Mouse (Mus musculus) kidney, adult 2 months (tissue): Measurements from ENCODE around the gene Fbxo39. TPM values are rescaled to one million over a fixed set of nuclear protein-coding genes. Genes with fewer than 3 reads are reported as not detected.

Experiments
- DNase-seq: peaks from one replicate; pipeline ENCODE4 v3.0.0; 2021
- H3K27ac ChIP-seq: fragments of 200-500 bp; 2 replicates; pipeline ENCODE4 v1.5.1; 2012; ENCODE audit warnings: low read depth, low read length, control low read depth, inconsistent platforms; ENCODE audit not compliant: insufficient read depth
- H3K27me3 ChIP-seq: fragments of 200-500 bp; replicated peaks from 2 replicates; pipeline ENCODE4 v1.6.1; 2012; ENCODE audit warnings: mild to moderate bottlenecking, moderate library complexity, low read length, inconsistent platforms; ENCODE audit not compliant: control insufficient read depth, insufficient read depth
- H3K36me3 ChIP-seq: fragments of 200-500 bp; 2 replicates; pipeline ENCODE4 v1.6.1; 2012; ENCODE audit warnings: mild to moderate bottlenecking, moderate library complexity, low read length, inconsistent platforms; ENCODE audit not compliant: control insufficient read depth, insufficient read depth
- H3K4me1 ChIP-seq: fragments of 200-500 bp; 2 replicates; pipeline ENCODE4 v1.6.1; 2011; ENCODE audit warnings: low read length; ENCODE audit not compliant: control insufficient read depth, insufficient read depth
- H3K4me3 ChIP-seq: fragments of 200-500 bp; 2 replicates; pipeline ENCODE4 v1.5.1; 2011; ENCODE audit warnings: mild to moderate bottlenecking, low read depth, low read length, control low read depth; ENCODE audit not compliant: insufficient read depth
- CTCF ChIP-seq: fragments of 200-500 bp; conservative IDR thresholded peaks from 2 replicates; pipeline ENCODE4 v1.5.1; 2011; ENCODE audit warnings: low read depth, mild to moderate bottlenecking, control low read depth, low read length, moderate library complexity, mixed read lengths; ENCODE audit not compliant: insufficient read depth, insufficient read length
- POLR2A ChIP-seq: fragments of 200-500 bp; IDR thresholded peaks from one replicate; pipeline ENCODE4 v1.6.1; 2011; ENCODE audit warnings: low read depth, low read length, control low read depth
- WGBS: fragments of 180-500 bp; shearing (Covaris S2); methylation state at CpG from one replicate; pipeline ENCODE4 v1.1.7; 2018; 5-methylcytosine and 5-hydroxymethylcytosine counted together
- polyA plus RNA-seq: library from polyadenylated mRNA; depleted of rRNA; stranded (reverse); fragments of >200 nt; gene quantifications from 2 replicates; pipeline ENCODE4 v1.2.3, GENCODE M21; 2012; rRNA removed

Gene Fbxo39
- polyA plus RNA-seq, 1 experiment: 0.11 TPM

GRCm38 (mm10) chr11:72366126-72366525, 51.9 kb downstream of the Fbxo39 start:
- DNase-seq: no peak
- no peak overlapping the region for H3K4me3 ChIP-seq
- H3K27ac ChIP-seq: no peak overlapping the region
- H3K27me3 ChIP-seq: 0 out of 2 replicates have a peak, but pooled peaks cover 1% of the 10 kb centered on the region
- WGBS: 71% methylated on average over 9 of the region's 9 CpGs
- no peaks in the 10 kb centered on the region for H3K36me3 ChIP-seq
- TF ChIP-seq CTCF: no peak
- no peak for TF ChIP-seq POLR2A
- H3K4me1 ChIP-seq: no peaks in the 10 kb centered on the region; the same call in 1 of the 2 replicates

- Histone ChIP-seq H3K4me1 (no peaks in the 10 kb centered on the region), H3K27me3 (0 out of 2 replicates have a peak, but pooled peaks cover 1% of the 10 kb centered on the region), H3K36me3 (no peaks in the 10 kb centered on the region), H3K27ac (no peak overlapping the region), H3K4me3 (no peak overlapping the region)
- TF ChIP-seq POLR2A: no peak
- TF ChIP-seq CTCF: no peak
- 62% methylated on average over 11 of the region's 11 CpGs for WGBS
- no peak for DNase-seq
Measured at GRCm38 (mm10) chr11:72367934-72368674, 53.9 kb downstream of the Fbxo39 start.

Other genes with a start within 250 kb of the Fbxo39 start
- 4.7 and 5.5 TPM in 2 replicates for gene Pitpnm3, start 178.7 kb upstream of the Fbxo39 start, polyA plus RNA-seq
- 0.20 and 0.23 TPM in 2 replicates for gene Gm43951, start 107.6 kb upstream of the Fbxo39 start, polyA plus RNA-seq
- 4.6 and 4.8 TPM in 2 replicates for gene 4933427D14Rik, start 107.0 kb upstream of the Fbxo39 start, polyA plus RNA-seq
- gene Txndc17, start 106.9 kb upstream of the Fbxo39 start, polyA plus RNA-seq: 125 and 149 TPM in 2 replicates
- gene Med31, start 98.9 kb upstream of the Fbxo39 start, polyA plus RNA-seq: 8.3 and 9.4 TPM in 2 replicates
- gene Slc13a5, start 47.2 kb upstream of the Fbxo39 start, polyA plus RNA-seq: 0.16 and 0.27 TPM in 2 replicates
- 18.7 and 23.9 TPM in 2 replicates for gene Xaf1, start 12.8 kb upstream of the Fbxo39 start, polyA plus RNA-seq
- 0.13 TPM in 1 of 2 replicates, not detected in the other for gene Tekt1, start 48.0 kb downstream of the Fbxo39 start, polyA plus RNA-seq
- gene Smtnl2, start 97.3 kb downstream of the Fbxo39 start, polyA plus RNA-seq: 20.3 and 22.1 TPM in 2 replicates
- gene Ggt6, start 121.1 kb downstream of the Fbxo39 start, polyA plus RNA-seq: 24.3 and 29.3 TPM in 2 replicates
- 27.0 and 28.6 TPM in 2 replicates for gene Mybbp1a, start 126.9 kb downstream of the Fbxo39 start, polyA plus RNA-seq
- 102 TPM in 2 replicates for gene Spns2, start 175.5 kb downstream of the Fbxo39 start, polyA plus RNA-seq
- 8.9 and 9.4 TPM in 2 replicates for gene Spns3, start 236.1 kb downstream of the Fbxo39 start, polyA plus RNA-seq